ENCODE assay signal across 10 mouse cellular contexts in the genomic region with DNA sequence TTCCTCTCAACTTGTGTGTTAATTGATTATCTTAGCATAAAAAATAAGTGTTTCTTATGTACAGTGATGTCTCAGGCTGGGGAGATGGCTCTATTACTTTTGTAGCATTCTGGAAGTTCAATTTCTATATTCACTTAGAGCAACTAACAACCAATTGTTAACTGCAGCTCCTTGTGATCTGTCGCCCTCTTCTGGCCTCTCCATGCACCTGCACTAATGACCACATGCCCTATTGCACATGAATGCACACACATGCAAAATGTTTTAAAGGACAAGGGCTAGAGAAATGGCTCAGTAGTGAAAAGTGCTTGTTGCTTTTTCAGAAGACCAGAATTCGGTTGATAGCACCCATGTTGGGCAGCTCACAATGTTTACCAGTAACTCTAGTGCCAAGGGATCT.
DNase-seq lines count a peak whose midpoint lies in the region; TF ChIP-seq lines count a peak whose summit lies in the region.
"Had no signal": no experiment of that assay in that cellular context is flagged by ENCODE, and none has a peak within 500 bp of the region (broad histone marks: within the 10 kb centered on the region; RNA-seq: fewer than 3 reads in every experiment).

No protein-coding gene starts in this region.

- no peaks in the 10 kb centered on the region for H3K9me3 ChIP-seq in ES-E14 (ENCODE audit: control insufficient read depth, insufficient read depth, low read depth, low read length)
- no peaks in the 10 kb centered on the region for H3K9me3 ChIP-seq in embryonic facial prominence, embryonic 10.5 days

- H3K27me3 ChIP-seq in embryonic facial prominence, embryonic 10.5 days (replicated peaks; ENCODE audit: low read depth, poor library complexity, severe bottlenecking): no peaks in the 10 kb centered on the region

- no peaks in the 10 kb centered on the region for H3K4me1 ChIP-seq in ES-E14 (ENCODE audit: control insufficient read depth in 2 of 2, insufficient read depth in 2 of 2, low read length in 2 of 2, poor library complexity in 1 of 2)
- no peaks in the 10 kb centered on the region for H3K4me1 ChIP-seq in embryonic facial prominence, embryonic 10.5 days

- no peaks in the 10 kb centered on the region for H3K36me3 ChIP-seq in ES-E14 (ENCODE audit: control insufficient read depth, insufficient read depth, low read length, poor library complexity, severe bottlenecking)
- H3K36me3 ChIP-seq in embryonic facial prominence, embryonic 10.5 days (replicated peaks): no peaks in the 10 kb centered on the region

- WGBS in embryonic facial prominence, embryonic 10.5 days: 28% methylated on average over 2 of the region's 2 CpGs

- H3K4me3 ChIP-seq in ES-E14 (ENCODE audit: insufficient read depth in 1 of 2, low read depth in 1 of 2, low read length in 2 of 2, poor library complexity in 1 of 2, severe bottlenecking in 1 of 2): no peak overlapping the region
- no peak overlapping the region for H3K4me3 ChIP-seq in embryonic facial prominence, embryonic 10.5 days

- in situ Hi-C loops in ES-E14 (cut with MboI; ENCODE audit: low sequenced_read_pairs in 2 of 2, unreplicated experiment in 2 of 2): no loop called here

- H3K27ac ChIP-seq in ES-E14 (ENCODE audit: insufficient read depth, low read depth, low read length, poor library complexity, severe bottlenecking): no peak overlapping the region
- H3K27ac ChIP-seq in embryonic facial prominence, embryonic 10.5 days (replicated peaks): no peak overlapping the region

- no peak overlapping the region for H3K9ac ChIP-seq in ES-E14 (ENCODE audit: insufficient read depth, low read depth, low read length, poor library complexity, severe bottlenecking)

- DNase-seq in adrenal gland, postnatal 14 days: peak; percentile 4
- DNase-seq in adrenal gland, postnatal 4 days (ENCODE audit: low spot score in 2 of 2): no peak
- peak; percentile 6 to 12 for DNase-seq in kidney, postnatal 4 days
- no peak for DNase-seq in kidney, postnatal 14 days
- DNase-seq in ES-E14 (ENCODE audit: low read depth, low spot score): peak; percentile 13
- DNase-seq in embryonic facial prominence, embryonic 10.5 days (ENCODE audit: low spot score): peak; percentile 36
- no peak for DNase-seq in right cerebral cortex, postnatal 36 days (ENCODE audit: low spot score in 2 of 2)
- no peak for DNase-seq in B cell, adult 2 months
- DNase-seq: heart, postnatal 36 days; layer of hippocampus, adult 9-11 months had no signal

TF ChIP-seq in ES-E14, 5 proteins besides CTCF, POLR2A, EP300 and RAD21:
- TF ChIP-seq ZC3H11A (IDR thresholded peaks at IDR 0.05; ENCODE audit: borderline replicate concordance, low read depth, low read length) (peak; percentile 32; the same call in 1 of the 2 replicates), HCFC1 (IDR thresholded peaks at IDR 0.05; ENCODE audit: borderline replicate concordance, insufficient read depth, low read length) (no peak)

Comparison
In these comparisons a context has a peak if more than half of its experiments do, and no peak if none do; other contexts are left out.
1. DNase-seq: peak in adrenal gland, postnatal 14 days (single experiment), kidney, postnatal 4 days (2 of 2), ES-E14 (single experiment) and embryonic facial prominence, embryonic 10.5 days (single experiment); none in adrenal gland, postnatal 4 days (0 of 2), kidney, postnatal 14 days (single experiment), right cerebral cortex, postnatal 36 days (0 of 2) and B cell, adult 2 months (0 of 2).